Mouse (Mus musculus) cerebellum, adult 8-10 months (tissue): ENCODE measurements around the gene Gfi1b.

Source experiments
- DNase-seq: peaks from one replicate; pipeline ENCODE4 v3.0.0; 2022

The Gfi1b gene

DNA sequence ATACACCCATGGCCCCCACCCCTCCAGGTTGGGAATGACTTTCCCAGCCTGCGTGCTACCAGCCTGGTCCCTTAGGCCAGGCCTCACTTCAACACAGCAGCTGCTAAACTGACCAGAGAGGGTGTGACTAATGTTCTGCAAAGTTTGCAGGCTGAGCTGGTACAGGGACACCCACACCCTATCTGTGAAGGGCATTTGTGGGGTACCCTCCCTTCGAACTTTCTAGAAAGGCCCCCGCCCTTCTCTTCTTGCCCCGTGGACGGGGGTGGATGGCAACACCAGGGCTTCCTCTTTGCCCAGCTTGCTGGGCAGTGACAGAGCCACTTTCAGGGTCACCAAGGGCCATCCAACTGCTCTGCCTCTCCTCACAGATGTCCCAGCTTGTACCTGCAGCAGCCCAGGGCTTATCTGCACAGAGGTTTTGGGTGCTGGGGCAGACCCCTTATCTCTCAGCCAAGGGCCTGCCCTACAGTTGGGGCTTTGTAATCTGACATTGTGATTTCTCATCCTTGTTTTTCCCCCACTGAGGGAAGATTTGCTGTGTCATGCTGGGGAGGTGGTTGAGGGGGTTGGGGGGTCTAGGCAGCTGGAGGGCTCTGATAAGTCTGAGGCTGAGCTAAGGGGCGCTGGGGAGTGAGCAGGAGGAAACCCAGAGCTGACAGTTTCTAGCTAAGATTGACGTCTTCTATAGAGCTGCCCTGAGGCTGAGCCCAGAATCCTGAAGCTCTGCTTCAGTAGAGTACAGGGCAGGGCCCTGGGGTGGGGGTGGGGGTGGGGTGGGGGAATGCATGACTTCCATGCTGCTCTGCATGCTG is 23.8 kb downstream of the Gfi1b start:
- no peak for DNase-seq

DNA sequence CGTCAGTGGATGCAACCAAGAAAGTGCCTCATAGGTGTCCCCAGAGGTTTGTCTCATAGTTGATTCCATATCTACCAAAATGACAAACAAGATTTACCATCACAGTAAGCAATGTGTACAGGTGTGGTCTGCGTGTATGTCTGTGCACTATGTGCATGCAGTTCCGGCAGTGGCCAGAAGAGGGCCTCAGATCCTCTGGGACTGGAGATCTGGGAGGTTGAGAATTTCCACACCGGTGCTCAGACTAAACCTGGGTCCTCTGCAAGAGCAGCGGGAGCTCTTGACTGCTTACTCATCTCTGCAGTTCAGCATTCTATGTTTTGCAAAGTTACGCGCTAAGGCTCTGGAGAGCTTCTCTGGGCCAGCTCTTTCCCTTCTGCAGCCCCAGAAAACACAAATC is 24.8 kb downstream of the Gfi1b start:
- DNase-seq, result no peak

DNA sequence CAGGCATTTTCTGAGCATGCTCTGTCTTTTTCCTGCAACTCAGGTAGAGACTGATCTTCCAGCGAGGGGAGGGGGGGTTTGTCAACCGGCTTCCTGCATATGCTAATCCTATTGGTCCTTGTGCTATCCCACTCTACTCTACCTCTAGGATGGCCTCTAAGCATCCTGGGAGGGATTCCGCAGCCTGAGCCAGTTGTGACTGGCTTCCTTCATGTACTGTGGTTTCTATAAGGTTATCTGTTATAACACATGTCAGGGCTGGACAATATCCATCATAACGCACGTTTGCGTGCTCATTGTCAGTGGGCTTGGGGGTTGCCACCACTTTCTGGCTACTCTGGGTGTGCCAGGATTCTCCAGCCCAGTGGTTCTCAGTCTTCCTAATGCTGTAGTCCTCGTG is 25.8 kb downstream of the Gfi1b start:
- DNase-seq, result no peak

DNA sequence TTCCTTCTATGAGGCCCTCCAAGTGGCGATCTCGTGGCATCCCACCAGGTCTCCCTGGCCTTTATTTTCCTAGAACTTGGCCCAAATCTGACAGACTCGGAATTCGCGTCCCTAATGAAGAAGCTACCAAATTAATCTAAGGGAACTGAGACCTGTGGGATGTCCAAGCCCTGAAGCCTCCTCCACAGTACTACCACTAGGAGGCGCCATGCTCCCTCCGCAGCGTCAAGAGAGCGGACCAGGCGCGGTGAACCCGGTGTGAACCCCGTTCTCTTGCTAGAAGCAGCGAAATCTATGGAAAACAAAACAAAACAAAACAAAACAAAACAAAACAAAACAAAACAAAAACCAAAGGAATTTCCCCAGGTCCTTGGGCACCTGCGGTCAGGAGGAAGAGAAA is 29.0 kb downstream of the Gfi1b start:
- peak; percentile 63 for DNase-seq

DNA sequence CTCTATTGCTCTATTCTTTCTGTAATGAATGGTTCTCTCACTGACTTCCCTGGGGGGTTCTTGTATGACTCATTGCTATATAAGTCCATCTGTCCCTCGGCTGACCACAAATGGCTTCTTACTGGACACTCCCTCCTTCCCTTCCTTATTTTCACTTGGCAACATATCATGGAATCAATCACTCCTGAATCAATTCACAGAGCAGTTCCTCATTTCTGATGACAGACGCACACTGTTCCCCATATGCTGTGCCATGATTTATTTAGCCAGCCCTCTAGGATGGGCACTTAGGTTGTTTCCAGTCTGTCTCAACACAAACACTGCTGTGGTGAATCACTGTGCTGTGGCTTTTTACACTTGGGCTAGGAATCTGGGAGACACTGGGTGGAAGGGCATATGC is 30.3 kb downstream of the Gfi1b start:
- DNase-seq, result no peak

DNA sequence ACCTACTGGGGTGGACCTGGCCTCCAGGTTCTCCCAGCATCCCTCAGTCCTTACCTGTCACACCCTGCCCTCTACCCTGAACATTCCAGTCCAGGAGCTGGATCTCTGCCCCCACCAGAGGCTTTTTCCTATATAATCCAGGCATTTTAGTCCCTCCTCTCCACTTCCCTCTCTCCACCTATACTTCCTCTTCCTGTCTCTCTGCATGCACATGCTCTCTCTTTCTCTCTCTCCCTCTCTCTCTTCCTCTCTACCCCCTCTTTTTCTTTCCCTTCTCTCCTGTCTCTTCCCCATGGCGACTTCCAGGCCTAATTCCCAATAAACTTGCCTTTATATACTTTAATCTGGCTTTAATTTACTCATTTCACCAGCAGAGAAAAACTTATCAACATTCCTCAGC is 33.2 kb downstream of the Gfi1b start:
- no peak for DNase-seq

DNA sequence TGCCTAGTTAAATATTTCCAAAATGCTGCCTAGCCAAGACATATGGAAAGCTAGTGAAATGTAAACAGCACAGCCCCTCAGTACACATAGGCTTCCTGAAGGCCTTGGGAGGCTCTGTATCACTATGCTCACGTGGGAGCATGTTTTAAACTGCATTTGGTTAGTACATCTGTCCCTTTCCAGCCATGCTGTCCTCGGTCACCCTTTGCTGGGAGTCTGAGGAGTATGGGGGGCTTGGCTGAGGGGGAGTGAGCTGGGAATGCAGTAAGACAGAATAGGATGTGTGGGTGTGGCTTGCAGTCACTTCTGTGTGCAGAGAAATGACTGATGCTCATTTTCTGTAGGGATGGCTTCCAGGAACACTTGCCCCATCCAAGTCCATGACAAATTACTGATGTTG is 36.1 kb downstream of the Gfi1b start:
- DNase-seq, result no peak

DNA sequence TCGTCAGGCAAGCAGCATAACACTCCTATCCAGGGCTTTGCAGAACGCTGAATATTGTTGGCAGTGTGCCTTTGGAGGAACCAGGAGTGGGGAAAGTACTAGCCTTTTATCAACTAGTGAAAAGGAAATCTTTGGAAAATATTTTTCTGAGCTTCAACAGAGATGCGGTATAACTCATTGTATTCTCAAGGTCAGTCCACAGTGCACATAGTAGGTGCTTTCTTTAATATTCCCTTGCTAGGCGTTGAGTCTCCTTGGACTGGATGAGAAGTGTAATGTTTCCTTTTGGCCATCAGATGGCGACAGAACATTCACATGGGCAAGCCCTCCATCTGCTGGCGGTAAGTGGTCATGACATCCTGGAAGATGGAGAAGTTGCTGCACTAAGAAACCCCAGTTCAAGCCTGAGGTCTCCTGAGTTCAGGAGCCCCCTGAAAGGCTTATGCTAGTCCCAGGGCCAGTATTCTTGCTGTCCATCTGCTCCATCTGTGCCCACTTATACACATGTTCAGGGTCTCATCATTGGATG is 36.7 kb downstream of the Gfi1b start:
- DNase-seq, result peak; percentile 76

DNA sequence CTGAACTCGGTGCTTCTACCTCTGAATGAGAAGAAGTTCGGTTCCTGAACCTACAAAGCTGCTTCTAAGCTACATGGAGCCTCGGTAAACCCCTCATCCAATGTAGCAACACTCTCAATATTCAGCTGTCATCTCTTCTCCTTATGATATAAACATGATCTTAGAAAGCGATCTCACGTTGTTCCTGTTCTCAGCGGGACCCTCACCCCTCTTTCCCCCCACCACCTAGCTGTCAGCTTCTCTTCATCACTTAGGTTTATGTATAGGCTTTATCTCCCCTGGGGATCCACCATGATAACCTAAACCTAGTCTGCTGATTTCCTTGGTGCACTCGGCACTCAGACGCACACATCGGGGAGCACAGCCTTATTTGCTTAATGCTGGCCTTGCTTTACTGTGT is 38.1 kb downstream of the Gfi1b start, which contains the start of gene Gtf3c5:
Gtf3c5 (minus strand) TSS at position 101 of the 400 bp plus-strand sequence.
- no peak for DNase-seq

DNA sequence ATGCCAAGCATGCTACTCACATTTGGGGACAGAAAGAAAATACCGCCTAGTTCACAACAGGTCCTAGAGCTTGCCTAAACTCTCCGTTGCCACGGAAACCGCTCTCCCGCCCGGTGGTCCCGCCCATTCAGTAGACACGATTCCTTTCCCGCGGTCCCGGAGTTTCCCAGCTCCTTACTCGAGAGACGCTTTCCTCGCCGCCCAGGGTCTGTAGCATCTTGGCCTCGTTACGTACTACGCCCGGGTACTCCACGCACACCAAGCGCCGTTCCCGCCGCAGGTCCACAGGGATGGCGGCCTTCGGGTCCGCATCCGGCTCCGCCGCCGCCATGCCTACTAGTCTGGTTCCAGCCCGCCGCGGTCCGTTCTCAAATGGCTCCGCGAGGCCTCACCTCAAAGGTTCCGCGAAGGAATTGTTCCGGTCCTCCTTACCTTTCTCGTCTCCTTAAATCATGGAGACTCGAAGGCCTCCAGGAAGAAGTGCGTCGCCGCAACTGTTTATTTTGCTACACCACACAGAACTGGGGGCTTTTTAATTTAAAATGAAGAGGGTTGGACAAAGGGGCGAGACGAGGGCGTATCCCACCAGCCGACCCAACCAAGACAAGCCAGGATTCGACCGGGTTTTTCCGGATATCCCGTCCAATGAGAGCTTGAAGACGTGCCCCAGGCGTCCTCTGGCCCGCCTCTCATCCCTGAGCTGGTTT is 39.0 kb downstream of the Gfi1b start:
- peak; percentile 91 for DNase-seq

DNA sequence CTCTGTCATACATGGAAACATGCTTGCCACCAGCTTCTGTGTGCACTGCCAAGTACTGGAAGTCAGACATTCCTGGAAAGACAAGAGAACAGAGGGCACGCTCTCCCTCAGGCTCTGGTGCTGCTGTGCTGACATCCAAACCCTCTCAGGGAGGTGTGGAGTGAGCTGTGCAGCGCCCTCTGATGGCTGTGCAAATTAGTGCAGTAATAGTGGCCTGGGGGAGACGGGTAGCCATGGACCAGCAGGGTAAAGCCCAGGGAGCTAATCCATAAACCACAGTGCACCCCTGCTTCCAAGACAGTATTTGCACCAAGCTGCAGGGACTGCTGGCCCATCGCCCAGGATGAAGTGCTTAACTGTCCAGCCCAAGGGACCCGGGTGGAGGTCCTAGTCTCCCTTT is 43.8 kb downstream of the Gfi1b start:
- no peak for DNase-seq

DNA sequence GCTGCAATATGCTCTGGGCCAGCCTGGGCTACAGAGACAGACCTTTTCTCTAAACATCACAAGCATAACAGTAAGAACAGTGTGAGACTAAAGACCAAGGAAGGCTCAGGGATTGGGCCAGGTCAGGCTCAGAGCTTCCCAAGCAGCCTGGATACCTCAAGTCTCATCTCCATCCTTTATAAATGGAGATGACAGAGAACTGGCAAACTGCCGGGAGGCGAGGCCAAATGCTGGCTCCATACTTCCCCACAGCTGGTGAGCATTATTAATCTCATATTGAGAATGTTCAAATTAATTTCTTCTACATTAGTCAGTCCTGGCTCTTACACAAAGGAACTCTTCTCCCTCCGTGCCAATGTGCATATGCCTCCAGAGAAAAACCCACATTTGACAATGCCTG is 45.0 kb downstream of the Gfi1b start:
- no peak for DNase-seq

DNA sequence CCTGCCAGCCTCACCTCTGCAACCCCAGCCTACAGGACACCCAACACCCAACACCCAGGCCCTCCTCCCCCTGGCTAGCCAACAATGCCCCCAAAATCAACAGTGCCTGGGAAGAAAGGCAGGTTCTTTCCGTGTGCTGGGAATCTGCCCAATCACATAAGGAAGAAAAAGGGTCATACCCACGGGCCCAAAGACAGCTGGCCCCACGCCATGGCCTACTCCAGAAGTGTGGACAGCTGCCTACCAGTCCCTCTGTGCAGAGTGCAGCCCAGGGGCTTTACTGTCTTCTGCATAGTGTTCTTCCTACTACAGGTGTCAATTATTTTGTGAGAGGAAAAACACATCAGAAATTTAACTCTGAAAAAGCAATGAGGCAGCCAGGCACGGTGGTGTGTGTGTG is 46.4 kb downstream of the Gfi1b start:
- no peak for DNase-seq

DNA sequence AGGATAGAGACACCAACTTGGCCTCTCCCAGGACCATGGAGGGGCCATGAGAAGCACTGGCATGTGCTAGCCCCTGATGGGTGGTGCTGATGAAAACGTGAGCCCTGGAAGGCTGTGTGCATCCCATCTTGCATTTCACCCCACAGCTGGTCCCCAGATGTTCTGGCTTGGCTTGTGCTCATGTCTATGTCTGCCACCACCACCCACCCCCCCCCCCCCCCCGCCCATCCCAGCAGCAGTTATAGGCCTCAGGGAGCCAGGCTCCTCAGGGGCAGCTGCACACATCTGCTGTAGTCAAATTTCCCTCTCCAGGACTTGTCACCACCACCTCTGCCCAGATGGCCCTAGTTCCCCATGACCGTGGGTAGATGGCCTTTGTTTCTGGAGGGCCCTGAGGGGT is 51.9 kb downstream of the Gfi1b start:
- no peak for DNase-seq

DNA sequence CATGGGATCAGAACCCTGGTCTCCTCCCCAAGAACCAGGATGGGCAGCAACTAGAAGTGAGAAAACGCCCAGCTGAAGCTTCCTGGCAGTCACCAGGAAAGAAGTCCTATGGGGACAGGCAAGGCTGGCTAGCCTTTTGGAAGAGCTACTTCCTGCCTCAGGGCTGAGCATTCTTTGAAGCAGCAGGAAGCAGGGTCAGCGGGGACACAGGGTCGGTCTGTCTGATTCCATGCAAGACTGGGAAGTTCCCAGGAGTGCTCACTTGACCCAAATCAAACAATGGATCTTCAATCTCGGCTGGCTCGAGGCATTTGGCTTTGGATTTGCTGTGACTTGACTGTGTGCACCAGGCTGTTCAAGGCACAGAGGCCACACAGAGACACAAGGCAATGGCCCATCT is 55.2 kb downstream of the Gfi1b start:
- DNase-seq, result no peak

DNA sequence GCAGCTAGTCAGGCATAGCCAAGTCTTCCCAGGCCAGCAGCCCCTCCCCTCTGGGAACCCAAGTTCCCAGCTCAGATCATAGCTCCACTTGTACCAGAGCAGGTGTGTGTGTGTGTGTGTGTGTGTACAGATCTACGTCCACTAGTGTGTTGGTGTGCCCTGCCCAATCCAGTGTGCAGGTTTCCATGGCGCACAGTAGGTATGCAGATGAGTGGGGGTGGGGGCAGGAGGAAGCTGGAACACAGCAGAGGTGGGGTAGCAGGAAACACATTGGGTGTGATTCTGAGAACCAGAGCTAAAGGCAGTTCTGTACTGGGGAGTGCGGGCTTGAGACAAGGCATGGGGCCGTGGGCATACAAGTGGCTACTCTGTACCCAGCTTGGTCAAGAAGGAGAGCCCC is 57.4 kb downstream of the Gfi1b start:
- no peak for DNase-seq

DNA sequence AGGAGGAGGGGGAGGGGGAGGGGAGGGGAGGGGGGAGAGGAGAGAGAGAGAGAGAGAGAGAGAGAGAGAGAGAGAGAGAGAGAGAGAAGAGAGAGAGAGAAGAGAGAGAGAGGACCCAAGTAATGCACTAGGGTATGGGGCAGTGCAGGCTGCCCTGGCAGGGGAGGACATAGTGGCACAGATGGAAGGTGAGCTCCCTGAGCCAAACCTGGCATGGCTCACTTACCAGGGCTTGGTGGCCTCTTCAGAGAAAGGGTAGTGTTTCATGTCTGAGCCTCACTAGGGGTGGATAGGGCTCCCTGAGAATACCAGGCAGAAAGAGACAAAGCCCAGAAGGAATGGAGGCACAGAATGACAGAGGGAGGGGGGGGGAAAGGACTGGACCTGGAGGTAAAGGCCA is 58.0 kb downstream of the Gfi1b start:
- DNase-seq, result no peak

DNA sequence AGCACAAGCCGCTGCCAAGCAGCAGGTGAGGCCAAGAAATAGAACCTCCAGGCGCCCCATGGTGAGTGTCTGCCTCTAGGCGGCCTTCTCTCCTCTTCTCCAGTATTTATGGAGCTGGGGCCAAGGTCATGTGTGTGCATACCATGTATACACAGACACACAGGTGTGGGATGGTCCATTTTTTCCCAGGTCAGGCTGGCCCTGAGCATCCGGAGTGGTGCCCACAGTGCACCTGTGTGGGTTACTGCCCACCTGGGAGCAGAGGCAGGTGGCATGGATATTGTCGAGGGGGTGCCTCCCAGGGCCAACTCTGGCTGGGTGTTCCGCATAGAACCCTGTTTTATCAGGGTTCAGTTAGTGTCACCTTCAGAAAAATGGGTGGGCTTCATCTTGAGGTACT is 58.5 kb downstream of the Gfi1b start, which contains the start of gene Cel:
Cel (minus strand) TSS at position 101 of the 400 bp plus-strand sequence.
- DNase-seq, result no peak
